Mouse (Mus musculus) E14TG2a.4 (cell line): ENCODE data around the gene Obsl1.

Experiments
- H3K27me3 ChIP-seq: 2 replicates; pipeline ENCODE4 v1.6.1; 2014; ENCODE audit warnings: low read length, control low read depth; ENCODE audit not compliant: insufficient read depth
- H3K36me3 ChIP-seq: 2 replicates; pipeline ENCODE4 v1.6.1; 2014; ENCODE audit warnings: low read length, control low read depth; ENCODE audit not compliant: insufficient read depth
- H3K4me1 ChIP-seq: replicated peaks from 2 replicates; pipeline ENCODE4 v1.6.1; 2014; ENCODE audit warnings: low read depth, low read length, control low read depth
- H3K4me3 ChIP-seq: replicated peaks from 2 replicates; pipeline ENCODE4 v1.5.1; 2014; ENCODE audit warnings: mild to moderate bottlenecking, low read length
- H3K9me3 ChIP-seq: 2 replicates; pipeline ENCODE4 v1.6.1; 2014; ENCODE audit warnings: low read length, control low read depth
- CTCF ChIP-seq: conservative IDR thresholded peaks from 2 replicates; pipeline ENCODE4 v1.5.1; 2014; ENCODE audit warnings: low read length
- NANOG ChIP-seq: IDR thresholded peaks from 2 replicates; pipeline ENCODE4 v1.6.1; 2014; ENCODE audit warnings: borderline replicate concordance, low read length, mixed read lengths
- POU5F1 ChIP-seq: IDR thresholded peaks from 2 replicates; pipeline ENCODE4 v1.6.1; 2014; ENCODE audit warnings: low read length, borderline replicate concordance

The Obsl1 gene

GRCm38 (mm10) chr1:75477264-75477965 is 28.8 kb downstream of the Obsl1 start:
- Histone ChIP-seq H3K27me3 (peaks cover 31% of the 10 kb centered on the region), H3K36me3 (peaks cover 47% of the 10 kb centered on the region), H3K9me3 (no peaks in the 10 kb centered on the region), H3K4me1 (peaks cover 71% of the 10 kb centered on the region), H3K4me3 (peak overlapping the region; percentile 96)
- TF ChIP-seq NANOG, result no peak
- TF ChIP-seq CTCF, result peak; percentile 87
- no peak for TF ChIP-seq POU5F1

GRCm38 (mm10) chr1:75476441-75476840 is 29.8 kb downstream of the Obsl1 start:
- Histone ChIP-seq H3K4me1 (peaks cover 63% of the 10 kb centered on the region), H3K9me3 (no peaks in the 10 kb centered on the region), H3K36me3 (peaks cover 48% of the 10 kb centered on the region), H3K27me3 (peaks cover 30% of the 10 kb centered on the region), H3K4me3 (no peak overlapping the region)
- TF ChIP-seq NANOG (no peak), CTCF (no peak), POU5F1 (no peak)

DNA sequence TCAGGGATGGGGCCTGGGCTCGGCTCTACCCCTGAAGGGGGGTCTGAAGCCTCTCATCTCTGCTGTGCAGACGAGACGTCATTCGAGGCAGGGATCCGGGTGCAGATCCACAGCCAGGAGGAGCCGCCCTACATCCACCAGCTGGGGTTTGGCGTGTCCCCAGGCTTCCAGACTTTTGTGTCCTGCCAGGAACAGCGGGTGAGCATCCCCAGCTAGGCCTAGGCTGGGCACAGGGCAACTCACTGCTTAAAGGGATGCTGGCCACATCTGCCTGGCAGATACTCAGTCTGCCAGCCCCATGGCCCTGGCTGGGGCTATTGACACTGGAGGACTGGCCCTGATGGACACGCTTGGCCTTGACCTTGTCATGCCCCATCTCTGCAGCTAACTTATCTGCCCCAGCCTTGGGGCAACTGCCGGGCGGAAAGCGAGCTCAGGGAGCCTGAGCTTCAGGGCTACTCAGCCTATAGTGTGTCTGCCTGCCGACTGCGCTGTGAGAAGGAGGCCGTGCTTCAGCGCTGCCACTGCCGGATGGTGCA is 36.9 kb downstream of the Obsl1 start:
- peaks cover 73% of the 10 kb centered on the region for H3K27me3 ChIP-seq
- TF ChIP-seq POU5F1, result no peak
- no peak for TF ChIP-seq NANOG
- no peak for TF ChIP-seq CTCF
- no peaks in the 10 kb centered on the region for H3K9me3 ChIP-seq
- H3K4me1 ChIP-seq, result peaks cover 16% of the 10 kb centered on the region
- H3K36me3 ChIP-seq, result peaks cover 20% of the 10 kb centered on the region
- no peak overlapping the region for H3K4me3 ChIP-seq

DNA sequence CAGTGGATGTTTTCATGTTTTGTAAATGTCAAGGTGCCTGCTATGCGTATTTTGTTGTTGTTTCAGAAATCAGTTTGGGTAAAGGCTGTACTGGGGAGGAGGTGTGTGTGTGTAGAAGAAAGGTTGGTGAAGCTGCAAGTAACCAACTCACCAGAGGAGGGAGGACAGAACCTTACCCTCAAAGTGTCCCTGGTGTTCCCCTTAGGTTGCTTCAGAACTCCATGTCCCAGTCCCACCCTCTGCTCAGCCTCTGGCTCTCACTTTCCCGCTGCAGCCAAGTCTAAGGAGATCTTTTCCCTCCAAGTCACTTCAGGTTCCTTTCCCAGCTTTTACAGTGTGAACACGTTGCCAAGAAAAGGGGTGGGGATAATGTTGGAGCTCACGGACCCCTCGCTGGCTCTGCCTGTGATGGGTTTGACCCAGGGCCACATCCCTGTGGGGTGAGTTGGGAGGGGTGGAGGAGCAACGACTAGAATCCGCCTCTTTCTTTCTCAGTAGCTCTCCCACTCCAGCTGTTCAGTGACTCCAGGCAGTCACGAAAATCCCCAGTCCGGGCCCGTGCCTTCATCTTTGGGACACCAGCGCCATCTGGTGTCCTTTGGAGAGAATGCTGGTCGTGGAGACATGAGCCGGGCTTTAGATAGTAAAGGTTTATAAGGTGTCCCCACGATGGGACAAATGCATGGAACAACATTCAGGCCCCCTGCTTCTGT is 38.9 kb downstream of the Obsl1 start:
- TF ChIP-seq POU5F1, result no peak
- no peak for TF ChIP-seq NANOG
- peak; percentile 64 for TF ChIP-seq CTCF
- Histone ChIP-seq H3K4me3 (no peak overlapping the region), H3K4me1 (peaks cover 12% of the 10 kb centered on the region), H3K36me3 (0 out of 2 replicates have a peak, but pooled peaks cover under 1% of the 10 kb centered on the region), H3K27me3 (peaks cover 82% of the 10 kb centered on the region), H3K9me3 (0 out of 2 replicates have a peak, but pooled peaks cover 2% of the 10 kb centered on the region)

GRCm38 (mm10) chr1:75463652-75464204 is 42.5 kb downstream of the Obsl1 start:
- Histone ChIP-seq H3K27me3 (peaks cover 69% of the 10 kb centered on the region), H3K4me1 (peaks cover 10% of the 10 kb centered on the region), H3K4me3 (no peak overlapping the region), H3K36me3 (no peaks in the 10 kb centered on the region), H3K9me3 (peaks cover 6% of the 10 kb centered on the region)
- TF ChIP-seq POU5F1 (no peak), CTCF (no peak), NANOG (no peak)

DNA sequence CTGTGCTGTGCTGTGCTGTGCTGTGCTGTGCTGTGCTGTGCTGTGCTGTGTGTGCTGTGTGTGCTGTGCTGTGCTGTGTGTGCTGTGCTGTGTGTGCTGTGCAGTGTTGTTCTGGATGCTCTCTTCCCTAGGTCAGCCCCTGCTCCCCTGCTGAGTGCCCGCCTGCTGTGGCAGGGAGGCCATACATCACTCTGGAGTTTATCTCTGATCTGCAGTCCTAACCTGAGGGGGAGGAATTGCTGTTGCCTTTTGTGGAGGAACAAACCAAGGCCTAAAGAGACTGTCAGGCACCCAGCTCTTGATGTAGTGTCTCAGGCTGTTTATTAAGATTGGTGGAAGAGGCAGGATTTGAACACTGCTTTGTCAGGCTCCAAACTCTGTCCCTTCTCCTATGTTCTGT is 43.6 kb downstream of the Obsl1 start:
- no peak for TF ChIP-seq POU5F1
- TF ChIP-seq CTCF, result no peak
- no peak for TF ChIP-seq NANOG
- H3K27me3 ChIP-seq, result peaks cover 70% of the 10 kb centered on the region
- H3K4me1 ChIP-seq, result peaks cover 19% of the 10 kb centered on the region
- no peak overlapping the region for H3K4me3 ChIP-seq
- H3K9me3 ChIP-seq, result peaks cover 6% of the 10 kb centered on the region
- no peaks in the 10 kb centered on the region for H3K36me3 ChIP-seq

- Histone ChIP-seq H3K4me1 (peaks cover 23% of the 10 kb centered on the region), H3K27me3 (peaks cover 71% of the 10 kb centered on the region), H3K9me3 (peaks cover 6% of the 10 kb centered on the region), H3K4me3 (no peak overlapping the region), H3K36me3 (no peaks in the 10 kb centered on the region)
- TF ChIP-seq POU5F1 (no peak), CTCF (no peak), NANOG (no peak)
These were observed 46.0 kb downstream of the Obsl1 start for GRCm38 (mm10) chr1:75460297-75460696.

DNA sequence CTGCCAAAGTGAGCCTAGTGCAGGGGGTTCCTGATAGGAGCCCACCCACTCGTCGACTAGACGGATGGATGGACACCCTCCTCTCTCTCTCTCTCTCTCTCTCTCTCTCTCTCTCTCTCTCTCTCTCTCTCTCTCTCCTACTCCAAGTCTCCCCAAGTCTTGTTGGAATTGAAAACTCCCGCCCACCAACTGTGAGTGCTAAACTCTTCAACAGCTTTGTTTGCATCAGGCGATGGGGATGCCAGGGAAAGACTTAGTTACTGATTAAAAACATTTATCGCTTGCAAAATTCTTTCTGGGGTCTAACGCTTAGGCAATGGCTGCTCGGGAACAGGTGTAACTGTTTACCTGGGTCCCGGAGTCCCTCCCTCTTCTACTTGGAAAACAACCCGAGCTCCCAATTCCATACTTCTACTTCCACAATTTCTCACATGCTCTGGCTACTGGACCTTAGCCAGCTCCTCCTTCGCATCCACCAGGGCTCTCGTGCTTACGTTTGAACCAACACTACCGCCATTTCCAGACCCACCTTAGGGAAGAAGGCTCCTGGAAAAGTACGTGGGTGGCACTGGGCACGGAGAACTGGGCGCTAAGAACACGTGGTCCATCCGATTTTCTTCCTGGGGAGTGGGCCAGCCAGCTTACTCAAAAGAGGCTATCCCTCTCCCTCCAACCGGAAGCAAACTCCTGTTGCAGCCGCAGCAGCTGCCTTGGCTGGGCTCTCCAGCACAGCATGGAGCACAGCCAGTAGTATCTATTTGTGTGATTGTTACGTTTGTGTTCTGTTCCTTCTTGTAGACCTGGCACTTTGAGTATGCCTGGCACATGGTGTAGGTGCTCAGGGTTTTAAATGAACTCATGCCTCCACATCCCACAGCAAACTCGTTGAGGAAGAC is 47.2 kb downstream of the Obsl1 start:
- no peaks in the 10 kb centered on the region for H3K36me3 ChIP-seq
- peak overlapping the region; percentile 65 for H3K4me3 ChIP-seq
- no peak for TF ChIP-seq CTCF
- TF ChIP-seq POU5F1, result no peak
- TF ChIP-seq NANOG, result no peak
- peaks cover 70% of the 10 kb centered on the region for H3K27me3 ChIP-seq
- peaks cover 6% of the 10 kb centered on the region for H3K9me3 ChIP-seq
- peaks cover 23% of the 10 kb centered on the region for H3K4me1 ChIP-seq
